Mouse (Mus musculus) lung, postnatal 0 days (tissue): Measurements from ENCODE around the gene Tcp11l2.

Source experiments
- CTCF ChIP-seq: IDR thresholded peaks from 2 replicates; pipeline ENCODE4 v1.5.1; 2016; ENCODE audit warnings: antibody characterized with exemption, mild to moderate bottlenecking
- EP300 ChIP-seq: IDR thresholded peaks from 2 replicates; pipeline ENCODE4 v1.6.1; 2016; ENCODE audit warnings: antibody characterized with exemption, mild to moderate bottlenecking, control low read depth

- TF ChIP-seq CTCF = no peak
- no peak for TF ChIP-seq EP300
Measured at GRCm38 (mm10) chr10:84585294-84585650, 8.8 kb downstream of the Tcp11l2 start.
